In the genomic region with DNA sequence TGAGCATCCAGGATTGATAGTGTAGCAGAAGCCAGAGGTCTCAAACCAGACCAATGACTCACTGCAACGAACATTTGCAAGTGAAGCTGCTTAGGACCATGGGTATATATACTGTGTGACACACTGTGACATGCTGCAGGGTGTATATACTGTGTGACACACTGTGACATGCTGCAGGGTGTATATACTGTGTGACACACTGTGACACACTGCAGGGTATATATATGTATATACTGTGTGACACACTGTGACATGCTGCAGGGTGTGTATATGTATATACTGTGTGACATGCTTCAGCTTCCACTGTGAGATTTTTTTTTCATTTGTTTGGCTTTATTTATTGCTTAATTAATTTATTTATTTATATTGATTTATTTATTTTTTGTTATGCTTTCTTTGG, we compare ENCODE assay signal across 20 mouse cellular contexts.
"Had no signal": no experiment of that assay in that cellular context is flagged by ENCODE, and none has a peak within 500 bp of the region (broad histone marks: within the 10 kb centered on the region; RNA-seq: fewer than 3 reads in every experiment).

No protein-coding gene starts in this region.

- H3K36me3 ChIP-seq: liver, embryonic 15.5 days; lung, embryonic 15.5 days; midbrain, embryonic 10.5 days; midbrain, embryonic 13.5 days; neural tube, embryonic 13.5 days; neural tube, embryonic 15.5 days; stomach, embryonic 15.5 days had no signal

- H3K9ac ChIP-seq: liver, embryonic 15.5 days; liver, postnatal 0 days; lung, embryonic 15.5 days; midbrain, embryonic 13.5 days; neural tube, embryonic 13.5 days; neural tube, embryonic 15.5 days; stomach, embryonic 15.5 days had no signal

- ATAC-seq: liver, postnatal 0 days; lung, postnatal 0 days; midbrain, embryonic 13.5 days; midbrain, embryonic 16.5 days had no signal

- H3K9me3 ChIP-seq: liver, embryonic 15.5 days; lung, embryonic 15.5 days; midbrain, embryonic 10.5 days; midbrain, embryonic 13.5 days; neural tube, embryonic 13.5 days; neural tube, embryonic 15.5 days; stomach, embryonic 15.5 days had no signal

- H3K27ac ChIP-seq: liver, embryonic 15.5 days; lung, embryonic 15.5 days; macrophage; midbrain, embryonic 10.5 days; midbrain, embryonic 13.5 days; neural tube, embryonic 13.5 days; neural tube, embryonic 15.5 days; stomach, embryonic 15.5 days; stomach, postnatal 0 days had no signal

- H3K4me1 ChIP-seq: liver, embryonic 15.5 days; midbrain, embryonic 10.5 days; midbrain, embryonic 13.5 days; neural tube, embryonic 13.5 days; neural tube, embryonic 15.5 days had no signal

- H3K27me3 ChIP-seq: liver, embryonic 15.5 days; lung, embryonic 15.5 days; neural tube, embryonic 15.5 days; stomach, embryonic 15.5 days had no signal

- DNase-seq: liver, postnatal 0 days; lung, adult 2 months; lung, postnatal 14 days; lung, postnatal 36 days; right cerebral cortex, postnatal 14 days; thymus, adult 2 months; thymus, postnatal 25 days; thymus, postnatal 4 days had no signal

- H3K4me3 ChIP-seq: liver, embryonic 15.5 days; lung, embryonic 15.5 days; midbrain, embryonic 10.5 days; midbrain, embryonic 13.5 days; myocyte; neural tube, embryonic 13.5 days; neural tube, embryonic 15.5 days; stomach, embryonic 15.5 days had no signal

- H3K4me2 ChIP-seq: liver, embryonic 15.5 days; lung, embryonic 15.5 days; midbrain, embryonic 13.5 days; neural tube, embryonic 13.5 days; neural tube, embryonic 15.5 days; stomach, embryonic 15.5 days had no signal
